Mouse (Mus musculus) E14TG2a.4 (cell line): ENCODE data around the gene Mgmt.

Experiments
- CTCF ChIP-seq: conservative IDR thresholded peaks from 2 replicates; pipeline ENCODE4 v1.5.1; 2014; ENCODE audit warnings: low read length
- NANOG ChIP-seq: IDR thresholded peaks from 2 replicates; pipeline ENCODE4 v1.6.1; 2014; ENCODE audit warnings: borderline replicate concordance, low read length, mixed read lengths

GRCm38 (mm10) chr7:136850339-136850738 is 44.1 kb upstream of the Mgmt start:
- no peak for TF ChIP-seq CTCF
- TF ChIP-seq NANOG, result no peak
